Mouse (Mus musculus): ENCODE data around the gene Sh2b3. TPM values are rescaled to one million over a fixed set of nuclear protein-coding genes. Genes with fewer than 3 reads are reported as not detected.
A peak's percentile ranks its signal among the peaks of the same experiment; 100 is the strongest.

The Sh2b3 gene
- polyA plus RNA-seq, 1 experiment from 2014 or later, result 19.4 TPM

GRCm38 (mm10) chr5:121820657-121821056, 16.8 kb downstream of the Sh2b3 start:
- no peak for ATAC-seq (replicated peaks; ENCODE audit: low FRiP score)
- Histone ChIP-seq H3K36me3 (peaks cover 85% of the 10 kb centered on the region), H3K27me3 (no peaks in the 10 kb centered on the region), H3K9me3 (replicated peaks) (no peaks in the 10 kb centered on the region), H3K9ac (no peak overlapping the region), H3K27ac (no peak overlapping the region), H3K4me2 (no peak overlapping the region), H3K4me1 (peaks cover 18% of the 10 kb centered on the region), H3K4me3 (replicated peaks) (no peak overlapping the region)
- 81% methylated on average over 3 of the region's 3 CpGs for WGBS

- Histone ChIP-seq H3K36me3 (peaks cover 85% of the 10 kb centered on the region), H3K9me3 (replicated peaks) (no peaks in the 10 kb centered on the region)
- ATAC-seq (replicated peaks; ENCODE audit: low FRiP score), result no peak
Observed at GRCm38 (mm10) chr5:121820161-121820560, 17.3 kb downstream of the Sh2b3 start.

GRCm38 (mm10) chr5:121819559-121819958, 17.9 kb downstream of the Sh2b3 start:
- ATAC-seq (replicated peaks; ENCODE audit: low FRiP score), result no peak
- 90% methylated on average over 5 of the region's 5 CpGs for WGBS
- no peaks in the 10 kb centered on the region for H3K27me3 ChIP-seq
- peaks cover 17% of the 10 kb centered on the region for H3K4me1 ChIP-seq
- H3K4me2 ChIP-seq, result no peak overlapping the region
- H3K4me3 ChIP-seq (replicated peaks), result no peak overlapping the region
- peaks cover 85% of the 10 kb centered on the region for H3K36me3 ChIP-seq
- no peak overlapping the region for H3K9ac ChIP-seq
- no peak overlapping the region for H3K27ac ChIP-seq
- no peaks in the 10 kb centered on the region for H3K9me3 ChIP-seq (replicated peaks)

More at GRCm38 (mm10) chr5:121820161-121820560, 17.3 kb downstream of the Sh2b3 start:
- H3K4me3 ChIP-seq (replicated peaks), result no peak overlapping the region
- 77% methylated on average over 2 of the region's 2 CpGs for WGBS
- H3K27me3 ChIP-seq, result no peaks in the 10 kb centered on the region
- peaks cover 18% of the 10 kb centered on the region for H3K4me1 ChIP-seq
- no peak overlapping the region for H3K4me2 ChIP-seq
- H3K9ac ChIP-seq, result no peak overlapping the region
- no peak overlapping the region for H3K27ac ChIP-seq

- Histone ChIP-seq H3K4me2 (no peak overlapping the region), H3K27ac (no peak overlapping the region), H3K36me3 (peaks cover 91% of the 10 kb centered on the region), H3K4me1 (peaks cover 10% of the 10 kb centered on the region), H3K9me3 (replicated peaks) (no peaks in the 10 kb centered on the region), H3K4me3 (replicated peaks) (no peak overlapping the region), H3K9ac (no peak overlapping the region), H3K27me3 (no peaks in the 10 kb centered on the region)
- 96% methylated on average over 4 of the region's 4 CpGs for WGBS
- ATAC-seq (replicated peaks; ENCODE audit: low FRiP score), result no peak
Observed at GRCm38 (mm10) chr5:121818862-121819261, 18.6 kb downstream of the Sh2b3 start.

GRCm38 (mm10) chr5:121818401-121818800, 19.0 kb downstream of the Sh2b3 start:
- Histone ChIP-seq H3K27me3 (no peaks in the 10 kb centered on the region), H3K4me3 (replicated peaks) (no peak overlapping the region), H3K27ac (no peak overlapping the region), H3K9me3 (replicated peaks) (no peaks in the 10 kb centered on the region), H3K4me1 (peaks cover 6% of the 10 kb centered on the region; the same call in 1 of the 2 replicates), H3K36me3 (peaks cover 91% of the 10 kb centered on the region), H3K4me2 (no peak overlapping the region), H3K9ac (no peak overlapping the region)
- ATAC-seq (replicated peaks; ENCODE audit: low FRiP score), result no peak
- WGBS, result 94% methylated on average over 7 of the region's 7 CpGs

- Histone ChIP-seq H3K9me3 (replicated peaks) (no peaks in the 10 kb centered on the region), H3K4me3 (replicated peaks) (no peak overlapping the region)
Observed at GRCm38 (mm10) chr5:121817551-121817950, 19.9 kb downstream of the Sh2b3 start.

GRCm38 (mm10) chr5:121816611-121817010, 20.8 kb downstream of the Sh2b3 start:
- Histone ChIP-seq H3K4me3 (replicated peaks) (no peak overlapping the region), H3K9me3 (replicated peaks) (no peaks in the 10 kb centered on the region), H3K9ac (no peak overlapping the region), H3K27ac (no peak overlapping the region), H3K36me3 (peaks cover 97% of the 10 kb centered on the region), H3K4me2 (no peak overlapping the region), H3K27me3 (no peaks in the 10 kb centered on the region), H3K4me1 (peaks cover 5% of the 10 kb centered on the region; the same call in 1 of the 2 replicates)
- ATAC-seq (replicated peaks; ENCODE audit: low FRiP score), result no peak
- 88% methylated on average over 2 of the region's 2 CpGs for WGBS

More at GRCm38 (mm10) chr5:121817551-121817950, 19.9 kb downstream of the Sh2b3 start:
- no peak overlapping the region for H3K4me2 ChIP-seq
- peaks cover 5% of the 10 kb centered on the region; the same call in 1 of the 2 replicates for H3K4me1 ChIP-seq
- H3K27me3 ChIP-seq, result no peaks in the 10 kb centered on the region
- no peak overlapping the region for H3K9ac ChIP-seq
- peaks cover 94% of the 10 kb centered on the region for H3K36me3 ChIP-seq
- no peak for ATAC-seq (replicated peaks; ENCODE audit: low FRiP score)
- no peak overlapping the region for H3K27ac ChIP-seq
- 87% methylated on average over 9 of the region's 9 CpGs for WGBS

- ATAC-seq (replicated peaks; ENCODE audit: low FRiP score), result no peak
- 84% methylated on average over 8 of the region's 8 CpGs for WGBS
- no peaks in the 10 kb centered on the region for H3K27me3 ChIP-seq
Observed at GRCm38 (mm10) chr5:121815867-121816380, 21.5 kb downstream of the Sh2b3 start.

GRCm38 (mm10) chr5:121815067-121815466, 22.4 kb downstream of the Sh2b3 start:
- peak; percentile 37; the same call in 1 of the 2 replicates for ATAC-seq (replicated peaks; ENCODE audit: low FRiP score)
- WGBS, result 55% methylated on average over 3 of the region's 3 CpGs
- peaks cover 7% of the 10 kb centered on the region; the same call in 1 of the 2 replicates for H3K4me1 ChIP-seq
- H3K36me3 ChIP-seq, result peaks cover 98% of the 10 kb centered on the region
- H3K27me3 ChIP-seq, result no peaks in the 10 kb centered on the region
- H3K4me3 ChIP-seq (replicated peaks), result no peak overlapping the region
- no peak overlapping the region for H3K4me2 ChIP-seq
- H3K9ac ChIP-seq, result no peak overlapping the region
- H3K9me3 ChIP-seq (replicated peaks), result no peaks in the 10 kb centered on the region
- no peak overlapping the region for H3K27ac ChIP-seq

More at GRCm38 (mm10) chr5:121815867-121816380, 21.5 kb downstream of the Sh2b3 start:
- H3K4me2 ChIP-seq, result no peak overlapping the region
- H3K9ac ChIP-seq, result no peak overlapping the region
- H3K9me3 ChIP-seq (replicated peaks), result no peaks in the 10 kb centered on the region
- H3K36me3 ChIP-seq, result peaks cover 97% of the 10 kb centered on the region
- H3K4me1 ChIP-seq, result peaks cover 8% of the 10 kb centered on the region; the same call in 1 of the 2 replicates
- H3K27ac ChIP-seq, result no peak overlapping the region
- H3K4me3 ChIP-seq (replicated peaks), result no peak overlapping the region

- WGBS, result 94% methylated on average over 10 of the region's 10 CpGs
- no peaks in the 10 kb centered on the region for H3K9me3 ChIP-seq (replicated peaks)
- no peak overlapping the region for H3K4me2 ChIP-seq
- no peak overlapping the region for H3K9ac ChIP-seq
- H3K27me3 ChIP-seq, result no peaks in the 10 kb centered on the region
- no peak overlapping the region for H3K4me3 ChIP-seq (replicated peaks)
- peaks cover 96% of the 10 kb centered on the region for H3K36me3 ChIP-seq
- ATAC-seq (replicated peaks; ENCODE audit: low FRiP score), result no peak
- H3K4me1 ChIP-seq, result peaks cover 11% of the 10 kb centered on the region; the same call in 1 of the 2 replicates
- H3K27ac ChIP-seq, result no peak overlapping the region
Observed at GRCm38 (mm10) chr5:121813744-121814143, 23.7 kb downstream of the Sh2b3 start.

GRCm38 (mm10) chr5:121812526-121813243, 24.8 kb downstream of the Sh2b3 start:
- 80% methylated on average over 7 of the region's 7 CpGs for WGBS
- peaks cover 92% of the 10 kb centered on the region for H3K36me3 ChIP-seq
- H3K4me3 ChIP-seq (replicated peaks), result no peak overlapping the region
- ATAC-seq (replicated peaks; ENCODE audit: low FRiP score), result no peak
- H3K4me2 ChIP-seq, result no peak overlapping the region
- no peaks in the 10 kb centered on the region for H3K9me3 ChIP-seq (replicated peaks)
- H3K4me1 ChIP-seq, result peaks cover 11% of the 10 kb centered on the region; the same call in 1 of the 2 replicates
- no peaks in the 10 kb centered on the region for H3K27me3 ChIP-seq
- H3K27ac ChIP-seq, result peak overlapping the region; percentile 60
- no peak overlapping the region for H3K9ac ChIP-seq

GRCm38 (mm10) chr5:121811485-121811931, 25.9 kb downstream of the Sh2b3 start:
- Histone ChIP-seq H3K36me3 (peaks cover 90% of the 10 kb centered on the region), H3K4me3 (replicated peaks) (no peak overlapping the region), H3K4me2 (no peak overlapping the region), H3K9me3 (replicated peaks) (no peaks in the 10 kb centered on the region), H3K27ac (peak overlapping the region; percentile 60; the same call in 1 of the 2 replicates), H3K4me1 (peaks cover 11% of the 10 kb centered on the region; the same call in 1 of the 2 replicates), H3K9ac (no peak overlapping the region), H3K27me3 (no peaks in the 10 kb centered on the region)
- WGBS, result 80% methylated on average over 5 of the region's 5 CpGs
- no peak for ATAC-seq (replicated peaks; ENCODE audit: low FRiP score)

Data from kidney, embryonic 15.5 days (tissue).